Mouse (Mus musculus): ENCODE results near the gene Arhgap10. TPM values are rescaled to one million over a fixed set of nuclear protein-coding genes. Genes with fewer than 3 reads are reported as not detected.
A peak's percentile ranks its signal among the peaks of the same experiment; 100 is the strongest.

The Arhgap10 gene
- total RNA-seq, 2 experiments from 2014 or later: 50.3 to 51.3 TPM

- DNase-seq: no peak
Measured at GRCm38 (mm10) chr8:77279977-77280376, 237.8 kb downstream of the Arhgap10 start.

GRCm38 (mm10) chr8:77278246-77278645 is 239.5 kb downstream of the Arhgap10 start:
- no peak for DNase-seq

GRCm38 (mm10) chr8:77276827-77277226 is 240.9 kb downstream of the Arhgap10 start:
- peak; percentile 72 for DNase-seq

- no peak for DNase-seq
Measured at GRCm38 (mm10) chr8:77275571-77275970, 242.2 kb downstream of the Arhgap10 start.

- DNase-seq: no peak
Measured at GRCm38 (mm10) chr8:77272136-77272535, 245.6 kb downstream of the Arhgap10 start.

GRCm38 (mm10) chr8:77267941-77268405 is 249.8 kb downstream of the Arhgap10 start:
- no peak for DNase-seq

GRCm38 (mm10) chr8:77262216-77263009 is 255.3 kb downstream of the Arhgap10 start:
- DNase-seq: no peak

GRCm38 (mm10) chr8:77261215-77261614 is 256.5 kb downstream of the Arhgap10 start:
- DNase-seq: no peak

- no peak for DNase-seq
Measured at GRCm38 (mm10) chr8:77257085-77257451, 260.7 kb downstream of the Arhgap10 start.

GRCm38 (mm10) chr8:77256450-77257084 is 261.2 kb downstream of the Arhgap10 start:
- no peak for DNase-seq

GRCm38 (mm10) chr8:77254466-77254865 is 263.3 kb downstream of the Arhgap10 start:
- no peak for DNase-seq

- no peak for DNase-seq
Measured at GRCm38 (mm10) chr8:77251134-77251533, 266.6 kb downstream of the Arhgap10 start.

- no peak for DNase-seq
Measured at GRCm38 (mm10) chr8:77250094-77250493, 267.7 kb downstream of the Arhgap10 start.

GRCm38 (mm10) chr8:77241381-77241780 is 276.4 kb downstream of the Arhgap10 start:
- no peak for DNase-seq

GRCm38 (mm10) chr8:77239462-77239861 is 278.3 kb downstream of the Arhgap10 start:
- no peak for DNase-seq

GRCm38 (mm10) chr8:77236701-77237100 is 281.1 kb downstream of the Arhgap10 start:
- no peak for DNase-seq

GRCm38 (mm10) chr8:77232411-77232810 is 285.3 kb downstream of the Arhgap10 start:
- no peak for DNase-seq

GRCm38 (mm10) chr8:77231834-77232233 is 285.9 kb downstream of the Arhgap10 start:
- DNase-seq: no peak

- no peak for DNase-seq
Measured at GRCm38 (mm10) chr8:77231211-77231610, 286.5 kb downstream of the Arhgap10 start.

GRCm38 (mm10) chr8:77228688-77229087 is 289.1 kb downstream of the Arhgap10 start:
- no peak for DNase-seq

GRCm38 (mm10) chr8:77227742-77228141 is 290.0 kb downstream of the Arhgap10 start:
- no peak for DNase-seq

GRCm38 (mm10) chr8:77223123-77223522 is 294.6 kb downstream of the Arhgap10 start:
- no peak for DNase-seq

GRCm38 (mm10) chr8:77215191-77215590 is 302.6 kb downstream of the Arhgap10 start:
- DNase-seq: no peak

GRCm38 (mm10) chr8:77214665-77215064 is 303.1 kb downstream of the Arhgap10 start:
- DNase-seq: peak; percentile 27
